Mouse (Mus musculus) bone marrow, adult 2 months (tissue): ENCODE results near the gene Ntrk3. TPM values are rescaled to one million over a fixed set of nuclear protein-coding genes. Genes with fewer than 3 reads are reported as not detected.

Experiments used
- H3K27ac ChIP-seq: fragments of 200-500 bp; 2 replicates; pipeline ENCODE4 v1.5.1; 2012; ENCODE audit warnings: low read depth, mild to moderate bottlenecking, control low read depth, inconsistent platforms, low read length; ENCODE audit not compliant: control insufficient read depth, poor library complexity, insufficient read depth
- H3K4me1 ChIP-seq: fragments of 200-500 bp; 2 replicates; pipeline ENCODE4 v1.6.1; 2011; ENCODE audit warnings: low read length; ENCODE audit not compliant: control insufficient read depth, insufficient read depth
- H3K4me3 ChIP-seq: fragments of 200-500 bp; replicated peaks from 2 replicates; pipeline ENCODE3; 2011; ENCODE audit warnings: mild to moderate bottlenecking, low read depth, low read length, control low read depth; ENCODE audit not compliant: control insufficient read depth
- CTCF ChIP-seq: fragments of 200-500 bp; IDR thresholded peaks from 2 replicates; pipeline ENCODE4 v1.5.1; 2011; ENCODE audit warnings: low read length, control low read depth; ENCODE audit not compliant: control insufficient read depth, insufficient read depth
- POLR2A ChIP-seq: fragments of 200-500 bp; IDR thresholded peaks from 2 replicates; pipeline ENCODE4 v1.6.1; 2011; ENCODE audit warnings: low read depth, mild to moderate bottlenecking, control low read depth, low read length, borderline replicate concordance; ENCODE audit not compliant: control insufficient read depth
- WGBS: fragments of 180-500 bp; shearing (Covaris S2); methylation state at CpG from one replicate; pipeline ENCODE4 v1.1.7; 2018; 5-methylcytosine and 5-hydroxymethylcytosine counted together
- polyA plus RNA-seq: library from polyadenylated mRNA; stranded (reverse); fragments of >200 nt; gene quantifications from 2 replicates; pipeline ENCODE4 v1.2.4, GENCODE M21; 2011; ENCODE audit warnings: low replicate concordance; ENCODE audit not compliant: missing spikeins, insufficient read depth, insufficient read length

Gene Ntrk3
- polyA plus RNA-seq, 1 experiment: 1.0 TPM

- WGBS: 68% methylated on average over 2 of the region's 2 CpGs
- no peaks in the 10 kb centered on the region for H3K4me1 ChIP-seq
- no peak overlapping the region for H3K27ac ChIP-seq
- TF ChIP-seq POLR2A (no peak), CTCF (no peak)
- no peak overlapping the region for H3K4me3 ChIP-seq
Observed at GRCm38 (mm10) chr7:78584936-78585335, 152.9 kb downstream of the Ntrk3 start.

GRCm38 (mm10) chr7:78584499-78584898 lies 153.3 kb downstream of the Ntrk3 start:
- Histone ChIP-seq H3K27ac (no peak overlapping the region), H3K4me3 (no peak overlapping the region), H3K4me1 (no peaks in the 10 kb centered on the region)
- WGBS: 6% methylated on average over 3 of the region's 3 CpGs
- TF ChIP-seq CTCF (no peak), POLR2A (no peak)

- Histone ChIP-seq H3K4me3 (no peak overlapping the region), H3K4me1 (no peaks in the 10 kb centered on the region), H3K27ac (no peak overlapping the region)
- TF ChIP-seq POLR2A: no peak
- TF ChIP-seq CTCF: no peak
- 14% methylated on average over 6 of the region's 6 CpGs for WGBS
Observed at GRCm38 (mm10) chr7:78583678-78584077, 154.1 kb downstream of the Ntrk3 start.

GRCm38 (mm10) chr7:78581341-78581740 lies 156.5 kb downstream of the Ntrk3 start:
- H3K4me3 ChIP-seq: no peak overlapping the region
- 16% methylated on average over 1 of the region's 1 CpGs for WGBS
- TF ChIP-seq CTCF (no peak), POLR2A (no peak)
- no peaks in the 10 kb centered on the region for H3K4me1 ChIP-seq
- H3K27ac ChIP-seq: no peak overlapping the region

GRCm38 (mm10) chr7:78579461-78580234 lies 158.2 kb downstream of the Ntrk3 start:
- WGBS: 9% methylated on average over 13 of the region's 13 CpGs
- no peak overlapping the region for H3K4me3 ChIP-seq
- H3K27ac ChIP-seq: no peak overlapping the region
- TF ChIP-seq CTCF: no peak
- TF ChIP-seq POLR2A: no peak
- H3K4me1 ChIP-seq: no peaks in the 10 kb centered on the region

- Histone ChIP-seq H3K4me3 (no peak overlapping the region), H3K27ac (no peak overlapping the region), H3K4me1 (no peaks in the 10 kb centered on the region)
- 2% methylated on average over 54 of the region's 66 CpGs for WGBS
- no peak for TF ChIP-seq POLR2A
- no peak for TF ChIP-seq CTCF
Observed at GRCm38 (mm10) chr7:78578461-78579359, 159.1 kb downstream of the Ntrk3 start.

GRCm38 (mm10) chr7:78578111-78578460 lies 159.7 kb downstream of the Ntrk3 start:
- H3K4me1 ChIP-seq: no peaks in the 10 kb centered on the region
- no peak for TF ChIP-seq POLR2A
- no peak for TF ChIP-seq CTCF
- under 1% methylated on average over 18 of the region's 23 CpGs for WGBS
- H3K27ac ChIP-seq: no peak overlapping the region
- H3K4me3 ChIP-seq: no peak overlapping the region

GRCm38 (mm10) chr7:78577462-78578110 lies 160.2 kb downstream of the Ntrk3 start:
- H3K4me1 ChIP-seq: no peaks in the 10 kb centered on the region
- 3% methylated on average over 47 of the region's 49 CpGs for WGBS
- TF ChIP-seq POLR2A (no peak), CTCF (no peak)
- H3K27ac ChIP-seq: no peak overlapping the region
- no peak overlapping the region for H3K4me3 ChIP-seq

GRCm38 (mm10) chr7:78576706-78577461 lies 160.9 kb downstream of the Ntrk3 start:
- H3K27ac ChIP-seq: no peak overlapping the region
- TF ChIP-seq POLR2A (no peak), CTCF (no peak)
- WGBS: 4% methylated on average over 35 of the region's 35 CpGs
- no peak overlapping the region for H3K4me3 ChIP-seq
- H3K4me1 ChIP-seq: no peaks in the 10 kb centered on the region
